Mouse (Mus musculus) ES-E14 (cell line): ENCODE measurements at regions not wholly inside any gene's neighbourhood (a gene's known extent, or its start where the extent isn't known, plus 50 kb on each side); places are given as distances from the start of the nearest gene placed in this dataset.

ENCODE experiments used
- CHD2 ChIP-seq: IDR thresholded peaks from 2 replicates; pipeline ENCODE4 v1.6.1; 2014; ENCODE audit warnings: mild to moderate bottlenecking, low read depth, low read length, inconsistent platforms
- HCFC1 ChIP-seq: IDR thresholded peaks from 2 replicates; pipeline ENCODE4 v1.6.1; 2012; ENCODE audit warnings: low read length, inconsistent platforms, borderline replicate concordance; ENCODE audit not compliant: insufficient read depth
- MAFK ChIP-seq: IDR thresholded peaks from 2 replicates; pipeline ENCODE4 v1.6.1; 2014; ENCODE audit warnings: mild to moderate bottlenecking, low read depth, low read length, inconsistent platforms; ENCODE audit not compliant: insufficient read depth
- ZC3H11A ChIP-seq: IDR thresholded peaks from 2 replicates; pipeline ENCODE4 v1.6.1; 2012; ENCODE audit warnings: low read depth, mild to moderate bottlenecking, inconsistent platforms, low read length, borderline replicate concordance
- ZNF384 ChIP-seq: IDR thresholded peaks from 2 replicates; pipeline ENCODE4 v1.6.1; 2012; ENCODE audit warnings: low read depth, low read length, inconsistent platforms

DNA sequence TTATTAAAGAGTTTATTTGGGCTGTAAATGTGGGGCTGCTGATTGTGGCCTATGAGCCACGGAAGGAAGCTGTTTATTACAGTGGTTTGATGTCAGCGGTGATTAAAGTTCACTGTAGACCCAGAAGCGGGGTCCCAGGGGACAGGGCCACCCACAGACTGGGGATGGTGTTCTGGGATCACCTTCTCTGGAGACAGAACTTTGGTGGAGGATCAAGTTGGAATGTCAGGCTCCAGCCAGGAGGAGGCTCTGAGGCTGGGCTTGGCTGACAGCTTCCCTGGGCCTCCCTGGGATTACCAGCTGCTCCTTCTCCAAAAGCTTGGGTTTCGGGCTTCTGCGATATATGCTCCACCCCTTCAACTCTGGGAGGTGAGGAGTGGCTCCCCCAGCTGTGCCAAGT, 417.1 kb downstream of the Tbc1d22a start:
- TF ChIP-seq ZNF384 (no peak), ZC3H11A (no peak), CHD2 (no peak), HCFC1 (no peak), MAFK (no peak)
